Comparison of ENCODE assay signal across 23 mouse cellular contexts in the genomic region with DNA sequence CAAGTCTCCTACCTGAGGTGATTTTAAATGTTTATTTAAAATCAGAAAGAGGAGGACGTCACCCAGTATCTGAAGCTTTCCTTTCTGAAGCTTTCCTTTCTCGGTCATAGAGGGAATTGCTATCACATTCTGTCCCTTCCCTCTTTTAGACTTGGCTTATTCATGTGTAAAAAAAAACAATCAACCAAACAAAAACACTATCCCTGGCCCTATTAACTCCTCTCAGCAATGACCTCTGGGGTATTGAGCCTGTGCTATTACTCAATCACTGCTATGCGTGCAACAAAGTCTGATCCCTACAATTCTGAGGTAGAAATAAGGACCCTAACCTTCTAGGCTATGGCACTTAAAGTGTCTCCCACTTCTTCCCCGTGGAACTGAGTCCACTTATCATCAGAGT.
A peak's percentile ranks its signal among the peaks of the same experiment; 100 is the strongest.
DNase-seq lines count a peak whose midpoint lies in the region; TF ChIP-seq lines count a peak whose summit lies in the region.
"Had no signal": no experiment of that assay in that cellular context is flagged by ENCODE, and none has a peak within 500 bp of the region (broad histone marks: within the 10 kb centered on the region; RNA-seq: fewer than 3 reads in every experiment).

No protein-coding gene starts in this region.

- in situ Hi-C loops in ES-E14 (cut with MboI; ENCODE audit: low sequenced_read_pairs in 2 of 2, unreplicated experiment in 2 of 2) = loop anchor here in 1 of 2 experiments (25.0 kb wide), 1 partner anchor 206 kb away; no protein-coding TSS in a partner anchor

- no peaks in the 10 kb centered on the region; a peak in 1 of 4 replicates for H3K4me1 ChIP-seq in ES-E14 (ENCODE audit: control insufficient read depth in 2 of 2, insufficient read depth in 2 of 2, low read length in 2 of 2, poor library complexity in 1 of 2)

- no peaks in the 10 kb centered on the region for H3K36me3 ChIP-seq in ES-E14 (ENCODE audit: control insufficient read depth, insufficient read depth, low read length, poor library complexity, severe bottlenecking)
- H3K36me3 ChIP-seq: G1E had no signal

- no peak overlapping the region for H3K4me3 ChIP-seq in ES-E14 (ENCODE audit: insufficient read depth in 1 of 2, low read depth in 1 of 2, low read length in 2 of 2, poor library complexity in 1 of 2, severe bottlenecking in 1 of 2)

- H3K27ac ChIP-seq in ES-E14 (ENCODE audit: insufficient read depth, low read depth, low read length, poor library complexity, severe bottlenecking) = no peak overlapping the region

- DNase-seq in ES-CJ7 (ENCODE audit: low read depth, low spot score) = peak; percentile 28
- DNase-seq in ES-E14 (ENCODE audit: low read depth, low spot score) = peak; percentile 25
- peak; percentile 16 for DNase-seq in R1 (ENCODE audit: low read depth, low spot score)
- DNase-seq in ZHBTc4 (ENCODE audit: low read depth, low spot score) = peak; percentile 66
- DNase-seq in kidney, adult 9 months = no peak
- DNase-seq in spleen, postnatal 36 days (ENCODE audit: low spot score in 2 of 2) = no peak
- no peak for DNase-seq in ovary, adult 18-20 months (ENCODE audit: low spot score)
- DNase-seq in adrenal gland, adult (ENCODE audit: inconsistent age in 2 of 2, low spot score in 1 of 2) = no peak
- DNase-seq: adrenal gland, adult 2 months; adrenal gland, adult 8-10 months; adrenal gland, postnatal 10 days; adrenal gland, postnatal 14 days; adrenal gland, postnatal 25 days; adrenal gland, postnatal 36 days; B cell, adult 2 months; cerebellum, adult 11 months; cerebellum, adult 11-12 months; cerebellum, adult 18-20 months; cerebellum, adult 2 months; cerebellum, adult 8-10 months; cerebellum, adult 9-10 months; cerebellum, adult 9-11 months had no signal

- no peak overlapping the region for H3K9ac ChIP-seq in ES-E14 (ENCODE audit: insufficient read depth, low read depth, low read length, poor library complexity, severe bottlenecking)

- no peaks in the 10 kb centered on the region for H3K9me3 ChIP-seq in ES-E14 (ENCODE audit: control insufficient read depth, insufficient read depth, low read depth, low read length)
- H3K9me3 ChIP-seq: G1E had no signal

TF ChIP-seq in ES-E14, 5 proteins besides CTCF, POLR2A, EP300 and RAD21:
- no peak for TF ChIP-seq MAFK (IDR thresholded peaks at IDR 0.05; ENCODE audit: insufficient read depth, low read depth, low read length)
- TF ChIP-seq ZNF384 (IDR thresholded peaks at IDR 0.05; ENCODE audit: low read depth, low read length) = no peak
- no peak for TF ChIP-seq HCFC1 (IDR thresholded peaks at IDR 0.05; ENCODE audit: borderline replicate concordance, insufficient read depth, low read length)
- no peak for TF ChIP-seq CHD2 (IDR thresholded peaks at IDR 0.05; ENCODE audit: low read depth, low read length)
- no peak for TF ChIP-seq ZC3H11A (IDR thresholded peaks at IDR 0.05; ENCODE audit: borderline replicate concordance, low read depth, low read length)

Comparison
In these comparisons a context has a peak if more than half of its experiments do, and no peak if none do; other contexts are left out.
1. DNase-seq: peak in ES-CJ7 (single experiment), ES-E14 (single experiment), R1 (single experiment) and ZHBTc4 (single experiment); none in kidney, adult 9 months (single experiment), spleen, postnatal 36 days (0 of 2), ovary, adult 18-20 months (single experiment) and adrenal gland, adult (0 of 2).